Mouse (Mus musculus) kidney, postnatal 36 days (tissue): Measurements from ENCODE around the gene Cry2.

ENCODE experiments used
- DNase-seq, 2 experiments: peaks; one replicate each; pipeline ENCODE4 v3.0.0; 2021 to 2022; ENCODE audit warnings: mixed read lengths in 2 of 2

Cry2 gene

DNA sequence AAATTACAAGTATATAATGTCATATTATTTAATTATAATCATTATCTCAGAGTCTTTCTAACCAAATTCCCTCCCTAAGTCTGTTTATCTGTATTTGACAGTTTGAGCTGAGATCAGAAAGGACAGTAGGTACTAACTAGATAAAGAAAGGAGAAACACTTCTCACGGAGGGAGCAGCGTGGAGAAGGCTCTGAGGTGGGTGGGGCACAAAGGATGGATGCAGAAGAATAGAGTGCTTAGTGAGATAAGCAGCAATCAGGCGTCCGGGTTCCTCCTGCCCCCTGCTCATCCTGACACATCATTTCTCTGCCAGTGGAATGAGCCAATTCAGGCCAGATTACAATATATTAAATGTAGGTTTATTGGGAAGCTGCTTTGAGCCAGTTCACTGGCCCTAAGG is 10.5 kb upstream of the Cry2 start:
- DNase-seq, result no peak

DNA sequence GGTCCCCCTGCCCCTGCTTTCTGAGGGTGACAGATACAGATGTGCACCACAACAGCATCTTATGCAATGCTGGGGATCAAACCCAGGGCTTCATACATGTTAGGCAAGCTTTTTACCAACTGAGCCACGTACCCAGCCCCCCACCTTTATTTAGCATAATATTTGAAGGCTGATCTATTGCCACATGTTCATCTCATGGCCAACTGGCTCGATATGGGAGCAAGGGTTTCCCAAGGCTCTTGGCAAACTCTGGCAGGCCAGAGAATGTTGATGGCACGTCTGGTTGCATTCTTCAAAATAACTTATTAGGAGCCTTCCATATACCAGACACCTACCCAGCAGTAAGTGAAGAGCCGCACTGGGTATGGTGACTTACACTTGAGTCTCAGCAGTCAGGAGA is 9.5 kb upstream of the Cry2 start:
- DNase-seq, result no peak

DNA sequence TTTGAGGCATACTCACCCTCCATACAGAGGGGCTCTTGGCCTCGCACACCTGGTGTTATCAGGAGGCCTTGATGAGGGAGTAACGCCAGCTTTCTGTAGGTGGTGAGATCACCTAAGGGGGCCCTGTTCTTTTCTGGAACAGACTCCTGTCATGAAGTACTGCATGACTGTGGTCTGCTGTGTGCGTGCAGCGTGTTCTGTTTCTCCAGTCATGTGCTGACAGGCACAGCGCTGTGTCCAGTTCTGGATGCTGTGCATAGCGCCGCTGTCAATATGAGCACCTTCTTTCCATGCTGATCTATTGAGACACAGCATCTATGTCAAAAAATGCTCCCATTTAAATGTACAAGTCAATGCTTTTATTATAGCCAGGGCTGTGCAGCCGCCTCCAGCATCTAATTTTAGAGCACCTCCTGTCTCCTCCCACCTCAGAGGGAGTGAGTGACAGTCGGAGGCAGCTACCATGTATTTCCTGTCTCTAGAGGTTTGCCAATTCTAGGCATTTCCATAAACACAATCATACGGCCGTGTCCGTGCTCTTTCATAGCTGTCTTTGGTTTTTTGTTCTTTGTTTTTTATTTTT is 8.7 kb upstream of the Cry2 start:
- no peak for DNase-seq

DNA sequence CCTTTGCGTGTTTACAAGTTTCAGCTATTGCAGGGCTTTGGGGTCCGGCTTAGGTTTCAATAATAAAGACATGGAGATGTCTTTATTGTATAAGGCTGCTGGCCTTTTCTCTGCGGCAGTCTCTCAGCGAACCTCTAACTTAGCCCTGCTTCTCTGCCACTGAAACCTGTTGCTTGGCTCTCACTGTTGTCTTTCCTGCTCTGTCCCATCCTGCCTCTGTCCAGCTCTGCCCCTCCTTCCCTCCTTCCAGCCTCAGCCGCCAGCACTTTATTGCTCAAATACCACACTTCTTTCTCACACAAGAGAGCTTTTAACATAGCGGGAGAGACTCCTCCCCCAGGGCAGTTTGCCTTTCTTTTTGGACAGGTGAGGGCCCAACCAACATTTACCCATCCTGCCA is 6.6 kb upstream of the Cry2 start:
- DNase-seq, result no peak

DNA sequence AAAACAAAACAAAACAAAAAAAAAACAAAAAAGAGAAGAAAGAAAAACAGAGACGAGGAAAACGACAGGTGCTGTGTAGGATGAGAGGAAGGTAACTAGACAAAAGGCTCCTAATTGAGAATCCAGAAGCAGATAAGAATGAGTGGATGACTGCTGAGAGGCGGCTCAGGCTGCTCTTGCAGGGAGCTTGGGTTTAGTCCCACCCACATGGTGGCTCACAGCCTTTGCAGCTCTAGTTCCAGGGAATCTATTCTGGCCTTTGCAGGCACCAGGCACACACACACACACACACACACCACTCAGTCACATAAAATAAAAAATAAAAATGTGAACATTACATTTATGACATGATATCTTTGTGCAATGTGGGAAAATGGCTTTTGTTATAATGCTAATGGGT is 4.7 kb upstream of the Cry2 start:
- no peak for DNase-seq

DNA sequence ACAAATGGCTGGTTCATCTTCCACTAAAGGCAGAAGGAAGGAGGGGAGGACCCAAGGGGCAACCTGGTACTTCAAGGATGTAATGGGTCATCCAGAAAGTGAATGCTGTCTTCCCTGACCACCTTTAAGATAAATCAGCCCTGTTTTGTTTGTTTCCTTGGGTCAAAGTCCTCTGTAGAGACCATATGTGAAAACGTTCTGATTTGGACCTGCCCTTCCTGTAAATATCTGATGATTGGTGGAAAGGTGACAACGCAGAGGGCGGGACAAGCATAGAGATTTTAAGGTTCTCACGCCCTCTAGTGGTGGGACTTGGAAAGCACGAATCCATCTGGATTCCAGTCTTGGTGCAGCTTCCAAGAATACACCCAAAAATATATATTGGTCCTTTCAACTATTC is 4.0 kb upstream of the Cry2 start:
- peak; percentile 88 to 91 for DNase-seq

DNA sequence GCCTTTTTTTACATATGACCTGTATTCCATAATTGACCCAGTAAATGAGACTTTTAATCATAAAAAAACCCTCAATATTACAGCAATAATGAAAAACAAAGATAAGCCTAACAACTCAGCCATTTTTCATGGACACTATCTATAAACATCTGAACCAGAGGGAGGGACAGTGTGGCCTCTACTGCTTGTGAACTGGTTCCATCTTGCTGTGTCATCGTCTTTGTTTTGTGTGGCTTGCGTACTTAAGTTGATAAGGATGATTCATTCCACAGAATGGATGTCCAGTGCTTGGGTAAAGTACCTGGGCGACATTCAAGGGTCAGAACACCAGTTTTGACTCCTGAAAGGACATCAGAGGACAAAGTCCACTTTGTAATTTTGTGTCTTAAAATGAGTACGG is 3.5 kb upstream of the Cry2 start:
- DNase-seq, result no peak

DNA sequence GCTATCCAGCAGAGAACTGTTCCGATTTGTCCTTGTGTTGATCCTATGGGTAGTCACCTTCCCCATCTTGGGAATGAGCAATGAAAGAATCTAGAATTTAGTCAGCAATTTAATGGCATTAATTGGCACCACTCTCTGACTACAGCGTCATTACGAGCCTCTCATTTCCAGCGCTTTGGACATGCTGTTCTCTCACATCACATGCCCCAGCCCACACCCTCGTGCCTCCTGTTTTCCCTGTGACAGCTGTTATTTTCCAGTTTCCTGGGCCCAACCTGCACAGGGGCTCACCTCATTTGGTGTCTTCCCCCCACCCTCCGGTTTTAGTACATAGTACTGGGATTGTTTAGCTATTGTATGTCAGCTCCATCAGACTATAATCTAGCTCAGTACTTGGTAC is 1.2 kb upstream of the Cry2 start:
- no peak for DNase-seq

DNA sequence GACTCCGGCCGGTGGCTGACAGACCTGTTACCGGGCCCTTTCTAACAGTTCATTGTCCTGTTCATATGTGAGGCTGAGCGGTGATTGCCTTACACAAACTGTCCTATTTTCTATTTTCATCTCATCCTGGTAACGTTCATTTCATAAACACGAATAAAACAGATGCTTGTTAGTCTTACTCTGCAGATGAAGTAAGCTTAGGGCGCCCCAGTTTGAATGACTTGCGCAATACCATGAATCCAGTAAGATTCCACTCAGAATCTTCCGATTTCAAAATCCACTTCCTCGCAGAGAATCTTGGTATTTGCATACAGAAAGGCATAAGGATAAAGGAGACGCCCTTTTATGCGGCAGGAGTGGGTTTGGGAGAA is 517 bp upstream of the Cry2 start:
- DNase-seq, result peak in 1 of 2 experiments; percentile 28

DNA sequence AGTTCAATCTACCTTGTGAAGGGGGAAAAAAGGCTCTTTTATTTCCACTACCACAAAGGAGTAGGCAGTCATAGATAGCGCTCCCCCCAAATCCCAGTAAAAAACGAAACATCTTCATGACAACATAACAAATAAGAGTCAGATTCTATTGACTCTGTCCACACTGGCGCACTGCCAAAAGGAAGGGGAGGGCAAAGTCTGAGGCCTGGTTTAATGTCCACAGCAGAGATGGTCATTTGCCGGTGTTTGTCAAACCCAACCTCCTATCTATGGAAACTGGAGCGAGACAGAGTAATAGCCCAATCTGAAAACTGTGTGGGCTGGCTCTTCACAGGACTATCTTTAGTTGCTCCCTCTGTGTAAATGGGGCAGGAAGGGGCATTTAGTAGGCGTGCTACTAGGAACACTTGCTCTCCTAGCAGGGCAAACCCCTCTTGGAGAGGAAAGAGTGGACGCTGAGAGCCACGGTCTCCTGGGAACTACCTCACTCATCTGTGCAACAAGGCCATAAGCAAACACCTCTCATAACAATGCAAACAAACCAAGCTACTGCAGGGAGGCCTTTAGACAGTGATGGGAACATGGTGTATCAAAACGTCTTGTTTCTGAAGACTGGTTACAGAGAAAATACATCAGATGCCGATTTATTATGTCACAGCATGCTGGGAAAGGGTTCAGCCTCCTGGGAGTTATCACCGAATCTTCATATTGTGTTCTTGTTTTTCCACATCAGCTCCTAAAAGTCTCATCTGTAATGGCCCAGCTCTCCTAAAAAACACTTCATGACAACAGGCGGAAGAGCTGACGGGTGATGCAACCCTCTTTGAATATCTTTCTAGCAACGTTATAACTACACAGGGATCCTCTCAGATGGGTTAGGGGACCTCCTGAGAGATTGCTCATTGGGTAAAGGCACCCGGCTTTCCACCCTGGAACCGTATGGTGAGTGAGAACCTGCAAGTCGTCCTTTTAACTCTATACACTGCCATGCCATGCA is 1.2 kb downstream of the Cry2 start:
- peak; percentile 88 to 91 for DNase-seq

DNA sequence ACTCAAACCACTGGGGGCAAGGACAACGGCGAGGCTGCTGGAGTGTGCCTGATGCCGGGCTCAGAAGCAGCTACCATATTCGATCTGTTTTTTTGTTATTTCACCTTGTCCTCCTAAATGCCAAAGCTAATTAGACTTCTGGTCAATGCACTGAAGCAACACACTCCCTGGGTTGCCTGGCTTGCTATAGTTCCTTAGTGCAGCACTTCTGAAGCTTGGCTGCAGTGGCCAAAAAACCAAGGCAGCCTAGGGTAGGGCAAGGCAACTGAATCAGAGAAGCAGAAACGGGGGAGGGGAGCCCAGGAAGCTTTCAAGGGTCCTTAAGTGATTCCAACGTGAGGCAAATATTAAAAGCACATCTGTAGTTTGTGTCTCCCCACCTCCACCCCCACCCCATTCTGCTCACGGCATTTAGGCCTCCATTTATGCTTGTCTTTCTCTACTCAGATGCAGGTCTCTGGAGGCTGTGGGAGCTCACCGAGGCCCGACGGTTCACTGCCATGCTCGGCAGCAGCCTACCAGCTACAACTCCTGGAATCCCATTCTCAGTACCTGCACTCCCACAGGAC is 2.1 kb downstream of the Cry2 start:
- peak in 1 of 2 experiments; percentile 22 for DNase-seq

DNA sequence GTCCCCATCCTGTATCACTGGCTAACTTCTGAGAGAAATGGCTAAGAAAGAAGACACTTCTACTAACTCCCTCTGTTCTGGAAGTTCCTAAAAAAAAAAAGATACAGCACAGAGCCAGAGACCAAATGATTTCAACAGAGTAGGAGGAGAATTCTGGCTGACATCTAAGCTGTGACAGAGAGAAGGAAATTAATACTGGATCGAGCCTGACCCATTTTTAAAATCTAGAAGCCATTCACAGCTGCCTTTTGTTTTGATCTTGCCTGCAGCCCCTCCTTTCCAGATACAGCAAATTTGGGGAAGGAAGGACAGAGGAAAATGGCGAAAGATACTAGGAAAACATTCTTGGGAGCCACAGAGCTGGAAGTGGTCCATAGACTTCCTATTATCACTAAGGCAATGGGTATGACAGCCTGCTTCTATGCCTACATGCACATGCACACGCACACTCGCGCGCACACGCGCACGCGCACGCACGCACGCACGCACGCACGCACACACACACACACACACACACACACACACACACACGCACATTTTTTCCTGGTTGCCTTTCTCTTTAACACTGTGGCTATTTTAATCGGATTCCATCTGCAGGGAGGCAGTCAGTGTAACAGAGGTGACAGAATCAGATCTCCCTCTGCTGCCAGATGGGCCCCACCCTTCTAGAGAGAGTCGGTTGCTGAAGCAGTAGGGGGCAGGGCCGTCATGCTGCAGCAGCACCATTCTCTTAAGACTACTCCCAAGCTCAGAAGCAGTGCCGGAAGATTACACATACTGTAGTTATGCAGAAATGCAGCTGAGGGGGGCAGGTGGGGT is 2.9 kb downstream of the Cry2 start:
- peak; percentile 63 to 67 for DNase-seq

DNA sequence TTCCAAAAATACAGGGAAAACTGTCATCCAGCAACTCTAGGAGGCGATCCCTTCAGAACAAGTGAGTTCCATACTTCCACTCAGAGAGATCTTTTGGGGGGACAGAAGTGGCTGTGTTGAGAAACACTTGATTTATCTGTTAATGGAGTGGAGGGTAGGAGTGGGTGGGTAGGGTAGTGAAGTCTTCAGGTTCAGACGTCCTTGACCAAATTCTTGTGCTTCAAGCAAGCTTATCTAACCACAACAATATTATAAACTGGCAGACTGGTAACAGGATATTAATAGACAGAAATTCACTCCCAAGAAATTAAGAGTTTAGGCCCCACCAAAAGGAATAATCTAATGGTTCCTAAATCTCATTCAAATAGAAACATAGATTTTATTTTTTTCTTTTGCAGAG is 3.8 kb downstream of the Cry2 start:
- DNase-seq, result no peak

DNA sequence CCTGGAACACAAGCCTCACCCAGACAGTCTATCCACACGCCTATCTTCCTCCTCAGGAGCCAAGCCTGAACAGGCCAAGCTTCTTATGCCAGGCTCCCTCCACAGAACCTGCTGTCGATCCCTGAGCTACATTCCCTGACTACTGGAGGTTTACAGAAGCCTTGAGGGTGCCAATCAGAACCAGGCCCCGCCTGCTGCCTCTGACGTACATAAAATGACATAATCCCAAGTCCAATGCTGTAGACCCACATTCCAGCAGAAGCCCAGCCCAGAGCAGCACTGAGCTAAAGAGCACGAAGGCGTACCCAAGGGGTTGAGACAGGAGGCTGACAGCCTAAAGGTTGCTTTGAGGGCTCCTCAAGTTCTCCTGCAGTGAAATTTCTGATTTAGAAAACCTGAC is 6.0 kb downstream of the Cry2 start:
- DNase-seq, result peak; percentile 83 to 93

DNA sequence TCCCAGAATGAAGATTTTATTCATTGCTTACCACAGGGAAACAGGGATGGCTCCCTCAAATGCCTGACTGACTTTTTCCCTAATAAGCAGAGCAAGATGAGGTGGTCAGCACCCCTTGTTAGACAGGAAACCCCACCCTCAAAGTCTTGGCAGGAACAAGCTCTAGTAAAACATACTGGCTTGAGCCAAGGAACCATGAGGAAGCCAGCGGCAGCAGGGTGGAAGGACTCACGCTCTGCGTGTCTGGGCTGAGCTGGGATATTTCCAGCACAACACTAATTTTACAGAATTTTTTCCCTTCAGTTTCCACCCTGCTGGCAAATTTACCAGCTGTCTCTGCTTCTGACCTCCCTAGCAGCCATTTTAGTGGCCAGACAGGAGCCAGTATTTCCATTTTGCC is 7.4 kb downstream of the Cry2 start:
- peak; percentile 37 to 57 for DNase-seq

DNA sequence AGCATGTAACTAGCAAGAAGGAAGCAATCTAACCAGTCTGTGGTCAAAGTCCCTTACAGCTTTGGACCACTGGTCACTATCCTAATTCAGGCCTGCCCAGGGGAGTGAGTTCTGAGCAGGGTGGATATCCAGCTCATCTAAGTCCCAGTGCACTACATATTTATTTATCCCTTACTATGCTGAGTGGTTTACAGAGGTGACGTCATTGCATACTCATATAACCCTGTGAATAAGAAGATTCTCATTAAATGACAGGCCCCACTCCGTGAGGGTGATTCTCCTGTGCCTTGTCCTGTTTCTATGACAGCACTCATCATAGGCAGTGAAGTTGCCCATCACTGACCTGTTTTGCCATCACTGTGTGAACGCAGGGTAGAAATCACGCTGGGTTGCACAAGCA is 8.5 kb downstream of the Cry2 start:
- no peak for DNase-seq

DNA sequence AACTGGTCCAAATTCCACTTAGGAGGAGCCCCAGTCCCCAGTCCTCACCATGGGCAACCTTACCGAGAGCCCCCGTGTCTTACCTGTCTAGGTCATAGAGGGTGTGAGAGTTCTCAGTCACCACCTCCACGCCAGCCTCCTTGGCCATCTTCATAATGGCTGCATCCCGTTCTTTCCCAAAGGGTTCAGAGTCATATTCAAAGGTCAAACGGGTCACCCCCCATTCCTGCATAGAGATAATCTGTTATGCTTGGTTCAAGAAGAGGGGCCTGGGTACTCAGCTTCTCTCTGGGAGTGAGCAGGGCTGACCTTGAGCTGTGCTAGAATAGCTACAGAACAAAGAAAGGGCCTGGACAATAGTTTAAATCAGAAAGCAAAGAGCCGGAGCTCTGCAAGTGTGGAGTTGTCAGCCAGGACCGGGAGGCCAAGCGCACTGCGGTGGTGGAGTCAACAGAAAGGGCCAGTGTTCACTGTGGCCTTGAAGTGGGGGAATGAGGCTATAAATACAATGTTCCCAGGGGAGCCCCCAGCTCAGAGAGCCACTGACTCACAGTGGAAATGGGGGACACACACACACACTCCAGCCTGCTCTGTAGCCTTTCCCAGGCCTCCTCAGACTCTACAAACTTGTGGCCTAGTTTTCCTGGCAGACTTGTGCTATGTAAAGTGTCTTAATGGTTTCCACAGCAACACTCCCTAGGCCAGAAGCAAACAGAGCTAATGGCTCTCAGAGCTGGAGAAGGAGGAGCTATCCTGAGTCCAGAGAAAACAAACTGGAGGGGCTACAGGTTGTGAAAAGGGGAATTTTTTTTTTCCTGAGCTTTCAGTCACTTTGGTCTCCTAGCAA is 9.2 kb downstream of the Cry2 start:
- DNase-seq, result peak in 1 of 2 experiments; percentile 58

DNA sequence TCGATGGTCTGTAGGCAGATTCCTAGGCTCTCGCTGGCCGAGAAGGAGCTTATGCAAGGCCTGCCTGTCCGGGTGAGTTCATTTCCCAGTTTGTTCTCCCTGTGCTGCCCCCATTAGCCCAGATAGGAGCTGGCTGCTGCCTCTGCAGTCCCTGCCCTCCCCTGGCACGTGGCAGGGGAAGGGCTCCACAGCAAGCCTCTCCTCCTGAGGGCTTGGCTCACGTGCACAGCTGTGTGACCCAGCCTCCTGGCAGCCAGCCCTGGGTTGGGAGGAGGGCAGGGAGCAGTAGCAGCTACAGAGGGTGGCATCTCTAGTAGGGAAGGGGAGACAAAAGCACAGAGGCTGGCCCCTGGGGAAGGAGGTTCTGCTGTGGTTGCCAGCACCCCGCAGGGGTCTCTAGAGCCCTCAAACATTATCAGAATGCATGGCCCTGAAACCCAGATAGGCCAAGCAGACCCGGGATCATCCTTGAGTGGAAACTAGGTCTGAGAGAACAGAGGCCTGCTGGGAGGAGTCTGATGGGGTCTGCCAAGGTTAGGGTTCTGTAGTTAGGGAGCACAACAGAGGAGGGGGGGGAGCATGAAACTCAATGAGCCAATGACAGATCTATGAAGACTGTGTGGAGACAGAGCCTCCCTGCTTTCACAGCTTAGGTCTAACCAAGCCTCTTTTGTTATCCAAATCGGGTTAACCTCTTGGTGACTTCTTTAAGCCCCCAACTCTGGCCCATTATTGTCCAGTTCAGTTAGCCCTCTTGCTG is 10.0 kb downstream of the Cry2 start:
- DNase-seq, result peak; percentile 98 to 99

DNA sequence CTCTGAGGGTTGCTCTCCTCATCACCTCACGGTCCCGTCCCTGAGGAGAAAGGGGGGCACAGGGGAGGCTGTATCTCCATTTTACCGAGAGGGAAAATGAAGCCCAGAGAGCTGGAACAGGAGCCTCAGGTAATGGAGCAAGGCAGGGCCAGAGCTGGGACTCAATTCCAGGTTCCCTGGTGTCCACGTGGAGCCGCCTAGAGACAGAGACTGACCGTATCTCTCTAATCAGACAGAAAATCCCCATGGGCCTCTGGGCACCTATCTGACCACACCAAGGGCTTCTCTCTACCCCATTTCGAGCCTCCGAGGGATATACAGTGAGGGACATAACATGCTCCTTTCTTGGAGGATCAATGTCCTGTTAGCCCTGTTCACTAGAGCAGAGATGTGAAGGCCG is 10.7 kb downstream of the Cry2 start:
- DNase-seq, result no peak

DNA sequence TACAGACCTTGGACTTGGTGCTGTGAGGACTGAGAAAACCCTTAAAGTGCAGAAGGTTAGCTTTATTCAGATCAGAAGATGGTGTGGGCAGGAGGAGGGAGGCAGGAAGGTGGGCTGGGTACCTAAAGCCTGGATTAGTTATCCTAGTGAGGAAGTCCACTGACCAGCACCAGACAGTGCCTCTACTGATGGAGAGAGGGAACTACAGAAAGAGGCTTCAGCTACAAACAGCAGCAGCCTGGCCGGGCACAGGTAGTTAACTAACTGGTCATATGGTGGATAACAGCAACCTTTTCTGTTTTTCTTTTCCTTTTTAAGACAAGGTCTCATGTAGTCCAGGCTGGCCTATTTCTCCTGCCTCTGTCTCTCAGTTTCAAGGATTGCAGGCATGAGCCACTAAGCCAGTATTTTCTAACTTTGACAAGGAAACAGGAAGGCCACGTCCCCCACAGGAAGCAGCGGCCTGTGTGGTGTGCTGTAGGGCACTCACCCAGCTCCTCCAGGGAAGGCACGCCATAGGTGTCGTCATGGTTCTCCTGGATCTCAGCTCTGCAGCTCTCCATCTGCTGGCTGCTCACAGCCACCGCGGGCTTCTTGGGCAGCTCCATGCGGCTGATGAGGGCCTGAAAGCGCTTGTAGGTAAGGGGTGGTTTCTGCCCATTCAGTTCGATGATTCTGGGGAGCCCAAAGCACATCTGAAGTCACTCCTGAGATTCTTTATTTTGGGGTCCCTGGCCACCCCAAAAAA is 11.3 kb downstream of the Cry2 start:
- peak in 1 of 2 experiments; percentile 50 for DNase-seq
